Mouse (Mus musculus): ENCODE measurements at regions not wholly inside any gene's neighbourhood (a gene's known extent, or its start where the extent isn't known, plus 50 kb on each side); places are given as distances from the start of the nearest gene placed in this dataset.

GRCm38 (mm10) chr5:134006001-134006400 lies 93.5 kb upstream of the Castor2 start:
- Histone ChIP-seq H3K36me3 (replicated peaks; ENCODE audit: low read length) (no peaks in the 10 kb centered on the region), H3K9me3 (peaks cover 3% of the 10 kb centered on the region; the same call in 1 of the 2 replicates), H3K4me1 (peaks cover 7% of the 10 kb centered on the region; the same call in 1 of the 2 replicates), H3K4me3 (replicated peaks) (no peak overlapping the region), H3K27me3 (replicated peaks) (no peaks in the 10 kb centered on the region)
- TF ChIP-seq GATA1 (IDR thresholded peaks at IDR 0.05; ENCODE audit: borderline replicate concordance, low read length) (no peak), FLI1 (IDR thresholded peaks at IDR 0.05; ENCODE audit: low read length) (no peak)

- no peak overlapping the region for H3K4me3 ChIP-seq (replicated peaks)
- no peaks in the 10 kb centered on the region for H3K27me3 ChIP-seq (replicated peaks)
- H3K4me1 ChIP-seq: no peaks in the 10 kb centered on the region
- TF ChIP-seq FLI1 (IDR thresholded peaks at IDR 0.05; ENCODE audit: low read length) (no peak), GATA1 (IDR thresholded peaks at IDR 0.05; ENCODE audit: borderline replicate concordance, low read length) (no peak)
- no peaks in the 10 kb centered on the region for H3K36me3 ChIP-seq (replicated peaks; ENCODE audit: low read length)
- H3K9me3 ChIP-seq: peaks cover 3% of the 10 kb centered on the region; the same call in 1 of the 2 replicates
Observed at GRCm38 (mm10) chr5:134000100-134000499, 99.4 kb upstream of the Castor2 start.

GRCm38 (mm10) chr5:133999698-134000097 lies 99.8 kb upstream of the Castor2 start:
- Histone ChIP-seq H3K36me3 (replicated peaks; ENCODE audit: low read length) (no peaks in the 10 kb centered on the region), H3K4me1 (no peaks in the 10 kb centered on the region), H3K9me3 (peaks cover 3% of the 10 kb centered on the region; the same call in 1 of the 2 replicates), H3K4me3 (replicated peaks) (no peak overlapping the region), H3K27me3 (replicated peaks) (no peaks in the 10 kb centered on the region)
- TF ChIP-seq GATA1 (IDR thresholded peaks at IDR 0.05; ENCODE audit: borderline replicate concordance, low read length) (no peak), FLI1 (IDR thresholded peaks at IDR 0.05; ENCODE audit: low read length) (no peak)

GRCm38 (mm10) chr5:133991994-133992393 lies 107.5 kb upstream of the Castor2 start:
- Histone ChIP-seq H3K9me3 (peaks cover 7% of the 10 kb centered on the region; the same call in 1 of the 2 replicates), H3K36me3 (replicated peaks; ENCODE audit: low read length) (no peaks in the 10 kb centered on the region), H3K4me3 (replicated peaks) (no peak overlapping the region), H3K27me3 (replicated peaks) (no peaks in the 10 kb centered on the region), H3K4me1 (no peaks in the 10 kb centered on the region)
- TF ChIP-seq GATA1 (IDR thresholded peaks at IDR 0.05; ENCODE audit: borderline replicate concordance, low read length) (no peak), FLI1 (IDR thresholded peaks at IDR 0.05; ENCODE audit: low read length) (no peak)

- no peak for TF ChIP-seq FLI1 (IDR thresholded peaks at IDR 0.05; ENCODE audit: low read length)
- no peak for TF ChIP-seq GATA1 (IDR thresholded peaks at IDR 0.05; ENCODE audit: borderline replicate concordance, low read length)
- Histone ChIP-seq H3K4me3 (replicated peaks) (no peak overlapping the region), H3K27me3 (replicated peaks) (no peaks in the 10 kb centered on the region), H3K36me3 (replicated peaks; ENCODE audit: low read length) (no peaks in the 10 kb centered on the region), H3K4me1 (no peaks in the 10 kb centered on the region), H3K9me3 (peaks cover 7% of the 10 kb centered on the region; the same call in 1 of the 2 replicates)
Observed at GRCm38 (mm10) chr5:133991556-133991955, 108.0 kb upstream of the Castor2 start.

- H3K9me3 ChIP-seq: no peaks in the 10 kb centered on the region
- no peak for TF ChIP-seq FLI1 (IDR thresholded peaks at IDR 0.05; ENCODE audit: low read length)
- no peak for TF ChIP-seq GATA1 (IDR thresholded peaks at IDR 0.05; ENCODE audit: borderline replicate concordance, low read length)
Observed at GRCm38 (mm10) chr5:133983249-133983966, 116.1 kb upstream of the Castor2 start.

GRCm38 (mm10) chr5:133970421-133970914 lies 129.0 kb upstream of the Castor2 start:
- peaks cover 9% of the 10 kb centered on the region; the same call in 1 of the 2 replicates for H3K9me3 ChIP-seq
- no peak for TF ChIP-seq GATA1 (IDR thresholded peaks at IDR 0.05; ENCODE audit: borderline replicate concordance, low read length)
- no peak for TF ChIP-seq FLI1 (IDR thresholded peaks at IDR 0.05; ENCODE audit: low read length)

More at GRCm38 (mm10) chr5:133983249-133983966, 116.1 kb upstream of the Castor2 start:
- Histone ChIP-seq H3K4me3 (replicated peaks) (no peak overlapping the region), H3K4me1 (no peaks in the 10 kb centered on the region), H3K36me3 (replicated peaks; ENCODE audit: low read length) (no peaks in the 10 kb centered on the region), H3K27me3 (replicated peaks) (no peaks in the 10 kb centered on the region)

GRCm38 (mm10) chr5:133963301-133963700 lies 136.2 kb upstream of the Castor2 start:
- no peak overlapping the region for H3K4me3 ChIP-seq (replicated peaks)
- H3K4me1 ChIP-seq: no peaks in the 10 kb centered on the region
- TF ChIP-seq GATA1 (IDR thresholded peaks at IDR 0.05; ENCODE audit: borderline replicate concordance, low read length) (no peak), FLI1 (IDR thresholded peaks at IDR 0.05; ENCODE audit: low read length) (no peak)
- H3K9me3 ChIP-seq: peaks cover 9% of the 10 kb centered on the region; the same call in 1 of the 2 replicates
- H3K27me3 ChIP-seq (replicated peaks): no peaks in the 10 kb centered on the region
- H3K36me3 ChIP-seq (replicated peaks; ENCODE audit: low read length): no peaks in the 10 kb centered on the region

More at GRCm38 (mm10) chr5:133970421-133970914, 129.0 kb upstream of the Castor2 start:
- H3K4me1 ChIP-seq: no peaks in the 10 kb centered on the region
- no peak overlapping the region for H3K4me3 ChIP-seq (replicated peaks)
- no peaks in the 10 kb centered on the region for H3K27me3 ChIP-seq (replicated peaks)
- H3K36me3 ChIP-seq (replicated peaks; ENCODE audit: low read length): no peaks in the 10 kb centered on the region

- no peak overlapping the region for H3K4me3 ChIP-seq (replicated peaks)
- no peaks in the 10 kb centered on the region for H3K36me3 ChIP-seq (replicated peaks; ENCODE audit: low read length)
- peaks cover 4% of the 10 kb centered on the region; the same call in 1 of the 2 replicates for H3K9me3 ChIP-seq
- no peaks in the 10 kb centered on the region for H3K27me3 ChIP-seq (replicated peaks)
- H3K4me1 ChIP-seq: no peaks in the 10 kb centered on the region
- TF ChIP-seq GATA1 (IDR thresholded peaks at IDR 0.05; ENCODE audit: borderline replicate concordance, low read length) (no peak), FLI1 (IDR thresholded peaks at IDR 0.05; ENCODE audit: low read length) (no peak)
Observed at GRCm38 (mm10) chr5:133940841-133941240, 158.7 kb upstream of the Castor2 start.

- Histone ChIP-seq H3K27me3 (replicated peaks) (no peaks in the 10 kb centered on the region), H3K9me3 (peaks cover 4% of the 10 kb centered on the region; the same call in 1 of the 2 replicates)
- TF ChIP-seq GATA1 (IDR thresholded peaks at IDR 0.05; ENCODE audit: borderline replicate concordance, low read length) (no peak), FLI1 (IDR thresholded peaks at IDR 0.05; ENCODE audit: low read length) (no peak)
Observed at GRCm38 (mm10) chr5:133940030-133940429, 159.5 kb upstream of the Castor2 start.

More at GRCm38 (mm10) chr5:133940030-133940429, 159.5 kb upstream of the Castor2 start:
- H3K4me3 ChIP-seq (replicated peaks): no peak overlapping the region
- no peaks in the 10 kb centered on the region for H3K4me1 ChIP-seq
- no peaks in the 10 kb centered on the region for H3K36me3 ChIP-seq (replicated peaks; ENCODE audit: low read length)

Data from megakaryocyte, embryonic 14.5 days (primary cell).